Mouse (Mus musculus) hindbrain, embryonic 16.5 days (tissue): ENCODE data around the gene Hk1. TPM values are rescaled to one million over a fixed set of nuclear protein-coding genes. Genes with fewer than 3 reads are reported as not detected.

Experiments used
- ATAC-seq: fragments of 200-750 bp; cut with Nextera tagmentation; 2 replicates; pipeline ENCODE4 v1.8.0; 2017; ENCODE audit warnings: moderate TSS enrichment, moderate library complexity
- H3K27ac ChIP-seq: fragments of 300-500 bp; sonication (generic); 2 replicates; pipeline ENCODE4 v1.5.1; 2014; ENCODE audit warnings: low read depth, mild to moderate bottlenecking, control low read depth, low read length, moderate library complexity
- H3K27me3 ChIP-seq: fragments of 300-500 bp; sonication (generic); replicated peaks from 2 replicates; pipeline ENCODE4 v1.6.1; 2014; ENCODE audit warnings: low read length; ENCODE audit not compliant: control insufficient read depth, insufficient read depth
- H3K36me3 ChIP-seq: fragments of 300-500 bp; sonication (generic); 2 replicates; pipeline ENCODE4 v1.6.1; 2014; ENCODE audit warnings: mild to moderate bottlenecking, low read length, moderate library complexity, mixed read lengths; ENCODE audit not compliant: control insufficient read depth, insufficient read depth
- H3K4me1 ChIP-seq: fragments of 300-500 bp; sonication (generic); 2 replicates; pipeline ENCODE4 v1.6.1; 2014; ENCODE audit warnings: low read depth, low read length; ENCODE audit not compliant: control insufficient read depth, insufficient read depth
- H3K4me2 ChIP-seq: fragments of 300-500 bp; sonication (generic); 2 replicates; pipeline ENCODE4 v1.6.1; 2014; ENCODE audit warnings: mild to moderate bottlenecking, low read length, control low read depth, moderate library complexity
- H3K4me3 ChIP-seq: fragments of 300-500 bp; sonication (generic); 2 replicates; pipeline ENCODE4 v1.5.1; 2014; ENCODE audit warnings: mild to moderate bottlenecking, low read length, control low read depth, moderate library complexity
- H3K9ac ChIP-seq: fragments of 300-500 bp; sonication (generic); 2 replicates; pipeline ENCODE4 v1.6.1; 2014; ENCODE audit warnings: low read depth, mild to moderate bottlenecking, control low read depth, low read length, moderate library complexity
- H3K9me3 ChIP-seq: fragments of 300-500 bp; sonication (generic); 2 replicates; pipeline ENCODE4 v1.6.1; 2014; ENCODE audit warnings: mild to moderate bottlenecking, low read length, moderate library complexity; ENCODE audit not compliant: control insufficient read depth
- WGBS: fragments of 180-500 bp; shearing (Covaris S2); extraction: QIAGEN DNeasy Blood & Tissue Kit; methylation state at CpG from one replicate; pipeline ENCODE4 v1.1.7; 2014; 5-methylcytosine and 5-hydroxymethylcytosine counted together
- polyA plus RNA-seq: library from polyadenylated mRNA; unstranded; fragments of >200 nt; fragmentation: Nextera tagmentation; extraction: Ambion mirVana; gene quantifications from 2 replicates; pipeline ENCODE4 v1.2.1, GENCODE M21; 2015

Gene Hk1
- polyA plus RNA-seq, 1 experiment from 2014 or later = 164 TPM

DNA sequence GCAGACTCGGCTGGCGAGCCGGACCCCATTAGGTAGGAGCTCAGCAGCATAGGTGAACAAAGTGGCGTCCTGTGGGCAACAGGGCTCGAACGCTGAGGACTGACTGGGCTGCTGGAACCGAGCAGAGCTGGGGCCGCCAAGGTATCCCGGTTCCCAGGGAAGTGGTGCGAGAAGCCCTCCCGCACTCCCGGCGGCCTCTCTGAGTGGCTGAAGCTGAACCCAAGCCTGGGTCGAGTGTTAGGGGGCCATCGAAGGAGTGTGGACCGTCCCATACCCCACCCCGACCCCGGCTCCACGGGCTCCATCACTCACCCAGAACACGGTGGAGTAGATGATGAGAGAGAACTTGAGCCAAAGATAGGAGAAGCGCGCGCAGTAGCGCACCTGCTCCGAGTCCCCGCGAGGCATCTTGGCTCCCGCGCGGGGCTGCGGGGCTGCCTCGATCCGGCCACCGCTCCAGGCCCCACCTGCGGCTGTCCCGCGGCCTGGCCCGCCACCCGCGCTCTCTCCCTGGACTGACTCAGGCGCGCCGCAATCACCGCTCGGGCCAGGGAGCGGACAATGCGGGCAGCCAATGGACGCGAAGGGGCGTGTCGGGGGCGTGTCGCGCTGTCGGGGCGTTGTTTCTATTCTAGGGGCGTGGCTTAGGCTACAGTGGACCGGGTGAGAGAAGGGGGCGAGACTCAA lies 148.9 kb downstream of the Hk1 start, which contains the start of gene Tspan15:
Gene Tspan15, minus strand, starts transcription at position 544 of the 687 bp plus-strand sequence.
- WGBS = under 1% methylated on average over 55 of the region's 59 CpGs
- Histone ChIP-seq H3K36me3 (no peaks in the 10 kb centered on the region), H3K4me2 (peak within 1 kb of the TSS; percentile 99), H3K9ac (peak within 1 kb of the TSS; percentile 65), H3K27ac (no peak within 1 kb of the TSS), H3K9me3 (no peaks in the 10 kb centered on the region), H3K4me3 (peak within 1 kb of the TSS; percentile 67), H3K4me1 (peaks cover 10% of the 10 kb centered on the region), H3K27me3 (no peaks in the 10 kb centered on the region)
- ATAC-seq = peak; percentile 97

DNA sequence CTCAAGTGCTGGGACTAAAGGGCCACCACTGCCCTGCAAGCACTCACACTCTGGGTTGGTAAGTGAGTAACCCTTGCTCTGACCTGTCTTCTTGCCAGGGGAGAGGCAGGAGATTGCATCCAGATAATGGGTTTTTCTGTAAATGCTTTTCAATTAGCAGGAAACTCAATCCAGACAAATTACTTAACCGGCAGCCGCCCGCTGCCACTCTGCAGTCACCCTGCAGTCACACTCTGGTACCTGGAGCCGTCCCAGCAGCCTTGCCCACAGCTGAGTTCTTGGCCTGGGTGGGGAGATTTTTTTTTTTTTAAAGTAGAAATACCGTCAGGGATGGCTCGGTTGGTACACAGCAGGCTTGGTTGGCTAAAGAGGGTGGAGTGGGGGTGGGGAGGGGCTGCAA lies 151.6 kb downstream of the Hk1 start:
- 58% methylated on average over 6 of the region's 6 CpGs for WGBS
- ATAC-seq = no peak
- no peak overlapping the region for H3K4me3 ChIP-seq
- no peaks in the 10 kb centered on the region for H3K9me3 ChIP-seq
- H3K27me3 ChIP-seq = no peaks in the 10 kb centered on the region
- H3K9ac ChIP-seq = no peak overlapping the region
- peaks cover 10% of the 10 kb centered on the region for H3K4me1 ChIP-seq
- no peaks in the 10 kb centered on the region for H3K36me3 ChIP-seq
- H3K27ac ChIP-seq = no peak overlapping the region
- H3K4me2 ChIP-seq = no peak overlapping the region

DNA sequence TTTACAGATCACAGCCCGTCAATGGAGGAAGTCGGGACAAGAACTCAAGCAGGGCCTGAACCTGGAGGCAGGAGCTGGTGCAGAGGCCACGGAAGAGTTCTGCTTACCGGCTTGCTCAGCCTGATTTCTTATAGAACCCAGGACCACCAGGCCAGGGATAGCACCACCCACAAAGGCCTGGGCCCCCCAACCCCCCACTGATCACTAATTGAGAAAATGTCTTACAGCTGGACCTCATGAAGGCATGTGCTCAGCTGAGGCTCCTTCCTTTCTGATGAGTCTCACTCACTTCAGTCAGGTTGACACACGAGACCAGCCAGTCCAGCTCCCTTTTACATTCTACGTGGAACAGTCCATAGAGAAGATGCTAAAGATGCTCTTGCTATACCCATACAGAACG lies 153.9 kb downstream of the Hk1 start:
- Histone ChIP-seq H3K36me3 (no peaks in the 10 kb centered on the region), H3K4me3 (no peak overlapping the region), H3K9me3 (no peaks in the 10 kb centered on the region), H3K4me1 (peaks cover 7% of the 10 kb centered on the region; the same call in 1 of the 2 replicates), H3K27me3 (no peaks in the 10 kb centered on the region), H3K4me2 (no peak overlapping the region), H3K27ac (no peak overlapping the region), H3K9ac (no peak overlapping the region)
- ATAC-seq = no peak
- 79% methylated on average over 7 of the region's 7 CpGs for WGBS

DNA sequence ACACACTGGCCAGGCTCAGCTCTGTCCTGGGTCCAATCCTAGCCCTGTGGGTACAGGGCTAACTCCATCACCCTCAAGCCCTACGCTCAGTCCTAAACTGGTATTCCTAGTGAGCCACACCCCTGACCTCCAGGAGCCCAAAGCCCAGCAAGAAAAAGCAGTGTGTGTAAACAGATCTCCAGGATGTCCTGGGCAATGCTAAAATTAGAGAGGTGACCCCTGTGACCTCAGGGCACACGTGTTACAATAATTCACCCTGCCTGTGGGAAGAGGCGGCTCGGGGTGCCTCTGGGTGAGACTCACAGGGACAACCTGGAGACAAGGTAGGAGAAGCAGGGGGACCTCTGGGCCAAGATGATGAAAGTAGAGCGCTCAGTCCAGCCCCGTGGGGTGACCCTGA lies 155.5 kb downstream of the Hk1 start:
- H3K27ac ChIP-seq = no peak overlapping the region
- no peak overlapping the region for H3K4me3 ChIP-seq
- no peaks in the 10 kb centered on the region for H3K4me1 ChIP-seq
- no peaks in the 10 kb centered on the region for H3K9me3 ChIP-seq
- H3K27me3 ChIP-seq = no peaks in the 10 kb centered on the region
- no peak overlapping the region for H3K9ac ChIP-seq
- 77% methylated on average over 6 of the region's 6 CpGs for WGBS
- no peak for ATAC-seq
- no peak overlapping the region for H3K4me2 ChIP-seq
- H3K36me3 ChIP-seq = no peaks in the 10 kb centered on the region

DNA sequence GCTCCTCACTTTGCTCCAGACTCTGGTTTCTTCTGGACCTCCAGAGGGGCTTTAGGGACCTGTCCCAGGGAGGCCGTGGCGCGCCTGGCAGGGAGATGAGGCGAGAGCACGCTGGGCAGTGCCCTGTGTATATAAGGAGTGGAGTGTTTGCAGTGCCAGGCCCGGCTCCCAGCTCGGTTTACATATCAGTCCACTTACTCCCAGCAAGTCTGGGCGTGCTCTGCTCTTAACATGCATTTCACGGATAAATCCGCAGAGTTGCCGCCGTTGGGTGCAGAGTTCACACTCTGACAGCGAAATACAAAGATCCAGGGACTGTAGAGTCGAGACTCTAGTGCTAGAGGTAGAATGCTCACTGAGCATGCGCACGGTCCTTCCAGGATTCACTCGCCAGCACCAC lies 156.9 kb downstream of the Hk1 start:
- 81% methylated on average over 17 of the region's 17 CpGs for WGBS
- Histone ChIP-seq H3K4me3 (no peak overlapping the region), H3K4me1 (no peaks in the 10 kb centered on the region), H3K36me3 (no peaks in the 10 kb centered on the region), H3K27ac (no peak overlapping the region), H3K9ac (no peak overlapping the region), H3K4me2 (no peak overlapping the region), H3K27me3 (no peaks in the 10 kb centered on the region), H3K9me3 (no peaks in the 10 kb centered on the region)
- no peak for ATAC-seq

DNA sequence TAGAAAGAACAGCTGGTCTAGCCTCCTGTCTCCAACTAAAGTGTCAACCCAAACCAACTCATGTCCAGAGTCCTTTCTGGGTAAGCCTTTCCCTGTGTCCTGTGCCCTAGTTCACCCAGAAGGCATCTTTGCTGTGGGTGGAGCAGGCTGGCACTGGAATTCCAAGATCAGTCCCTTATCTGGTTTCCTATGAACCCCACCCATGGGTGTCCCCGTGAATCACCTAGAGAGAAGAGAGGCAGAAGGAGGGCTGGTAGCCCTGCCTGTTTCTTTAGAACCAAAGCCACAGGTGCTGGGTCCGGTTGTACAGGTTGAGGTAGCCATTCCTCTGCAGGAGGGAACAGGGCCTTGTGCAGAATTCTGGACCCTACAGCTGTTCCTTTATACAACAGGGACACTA lies 158.1 kb downstream of the Hk1 start:
- no peak overlapping the region for H3K27ac ChIP-seq
- H3K9me3 ChIP-seq = no peaks in the 10 kb centered on the region
- no peaks in the 10 kb centered on the region for H3K36me3 ChIP-seq
- no peaks in the 10 kb centered on the region for H3K4me1 ChIP-seq
- no peak for ATAC-seq
- 88% methylated on average over 2 of the region's 2 CpGs for WGBS
- H3K4me3 ChIP-seq = no peak overlapping the region
- H3K9ac ChIP-seq = no peak overlapping the region
- H3K4me2 ChIP-seq = no peak overlapping the region
- no peaks in the 10 kb centered on the region for H3K27me3 ChIP-seq

DNA sequence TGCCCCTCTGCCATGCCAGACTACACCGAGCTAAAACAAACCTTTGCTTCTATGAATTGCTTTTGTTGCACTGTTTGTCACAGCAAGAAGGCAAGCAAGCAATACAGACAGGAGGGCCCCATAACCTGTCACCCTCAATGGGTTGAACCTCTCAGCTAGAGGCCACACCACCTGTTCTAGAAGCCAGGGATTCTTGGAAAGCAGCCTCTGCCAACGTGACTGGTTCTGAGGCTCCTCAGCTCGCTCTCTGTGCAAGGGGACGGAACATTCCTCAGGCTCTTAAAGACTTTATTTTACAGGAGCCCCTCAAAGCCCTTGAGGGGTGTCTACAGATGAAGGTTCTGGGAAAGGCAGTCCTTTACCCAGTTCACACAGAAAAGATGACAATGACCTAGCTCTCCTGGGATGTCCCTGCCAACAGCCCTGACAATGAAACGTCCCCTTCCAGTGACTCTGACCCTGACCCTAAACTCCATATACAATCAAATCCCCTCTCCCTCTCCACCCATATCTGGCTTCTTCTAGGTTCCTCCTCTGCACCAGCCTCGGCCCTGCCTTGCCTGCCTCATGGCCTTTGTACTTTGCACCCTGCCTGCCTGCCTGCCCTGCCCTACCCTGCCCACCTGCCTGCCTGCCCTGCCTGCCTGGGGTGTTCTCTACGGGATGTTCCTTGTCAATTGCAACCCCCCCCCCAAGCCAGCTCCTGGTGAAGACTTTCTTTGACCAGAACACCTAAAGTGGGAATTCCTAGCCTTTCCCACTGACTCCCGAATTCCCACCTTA lies 158.8 kb downstream of the Hk1 start:
- H3K9me3 ChIP-seq = no peaks in the 10 kb centered on the region
- H3K4me3 ChIP-seq = no peak overlapping the region
- H3K4me2 ChIP-seq = no peak overlapping the region
- H3K9ac ChIP-seq = no peak overlapping the region
- WGBS = 75% methylated on average over 8 of the region's 8 CpGs
- H3K27ac ChIP-seq = no peak overlapping the region
- H3K27me3 ChIP-seq = no peaks in the 10 kb centered on the region
- no peaks in the 10 kb centered on the region for H3K36me3 ChIP-seq
- no peaks in the 10 kb centered on the region; the same call in 1 of the 2 replicates for H3K4me1 ChIP-seq
- no peak for ATAC-seq

Other genes starting within 250 kb of the Hk1 start
- gene Neurog3, start 246.8 kb downstream of the Hk1 start, polyA plus RNA-seq = not detected in 2 replicates
- 164 and 193 TPM in 2 replicates for gene Fam241b, start 236.0 kb downstream of the Hk1 start, polyA plus RNA-seq
- 22.9 and 24.3 TPM in 2 replicates for gene Tspan15, start 148.7 kb downstream of the Hk1 start, polyA plus RNA-seq
- gene Tacr2, start 127.5 kb downstream of the Hk1 start, polyA plus RNA-seq = not detected in 2 replicates
- gene Hkdc1, start 42.6 kb upstream of the Hk1 start, polyA plus RNA-seq = 0.61 and 0.68 TPM in 2 replicates
- gene 4930507D05Rik, start 69.6 kb upstream of the Hk1 start, polyA plus RNA-seq = 1.4 and 1.8 TPM in 2 replicates
- 20.9 and 21.3 TPM in 2 replicates for gene Supv3l1, start 69.8 kb upstream of the Hk1 start, polyA plus RNA-seq
- 60.5 and 61.1 TPM in 2 replicates for gene Vps26a, start 106.9 kb upstream of the Hk1 start, polyA plus RNA-seq
- 10.0 and 14.0 TPM in 2 replicates for gene Srgn, start 147.5 kb upstream of the Hk1 start, polyA plus RNA-seq
- 73.2 and 73.6 TPM in 2 replicates for gene Kif1bp, start 198.5 kb upstream of the Hk1 start, polyA plus RNA-seq
- 10.6 and 13.9 TPM in 2 replicates for gene Ddx21, start 222.4 kb upstream of the Hk1 start, polyA plus RNA-seq